Mouse (Mus musculus): ENCODE measurements around the gene Saal1. TPM values are rescaled to one million over a fixed set of nuclear protein-coding genes. Genes with fewer than 3 reads are reported as not detected.
A peak's percentile ranks its signal among the peaks of the same experiment; 100 is the strongest.
"Not testable (repeated sequence)": the region's sequence is repeated elsewhere in the genome, so short reads cannot be mapped to it uniquely, and the experiment has no call there.

The Saal1 gene
- total RNA-seq, 2 experiments from 2014 or later, result 8.1 to 8.2 TPM

- no peak for DNase-seq (ENCODE audit: low spot score in 2 of 2)
Observed at GRCm38 (mm10) chr7:46700521-46701025, 9.9 kb downstream of the Saal1 start.

- DNase-seq (ENCODE audit: low spot score in 2 of 2), result no peak
Observed at GRCm38 (mm10) chr7:46696754-46697153, 13.7 kb downstream of the Saal1 start.

- no peak for DNase-seq (ENCODE audit: low spot score in 2 of 2)
Observed at GRCm38 (mm10) chr7:46686827-46687226, 23.7 kb downstream of the Saal1 start.

- DNase-seq (ENCODE audit: low spot score in 2 of 2), result no peak
Observed at GRCm38 (mm10) chr7:46680732-46681131, 29.7 kb downstream of the Saal1 start.

- not testable (repeated sequence) for DNase-seq (ENCODE audit: low spot score in 2 of 2)
Observed at GRCm38 (mm10) chr7:46679044-46679443, 31.4 kb downstream of the Saal1 start.

GRCm38 (mm10) chr7:46678417-46678816 lies 32.1 kb downstream of the Saal1 start:
- no peak for DNase-seq (ENCODE audit: low spot score in 2 of 2)

- no peak for DNase-seq (ENCODE audit: low spot score in 2 of 2)
Observed at GRCm38 (mm10) chr7:46676808-46677360, 33.6 kb downstream of the Saal1 start.

GRCm38 (mm10) chr7:46675886-46676285 lies 34.6 kb downstream of the Saal1 start:
- DNase-seq (ENCODE audit: low spot score in 2 of 2), result no peak

- DNase-seq (ENCODE audit: low spot score in 2 of 2), result no peak
Observed at GRCm38 (mm10) chr7:46675061-46675460, 35.4 kb downstream of the Saal1 start.

- no peak for DNase-seq (ENCODE audit: low spot score in 2 of 2)
Observed at GRCm38 (mm10) chr7:46672160-46672672, 38.3 kb downstream of the Saal1 start, which contains the start of gene Tph1. Gene Tph1 (minus strand): TSS chr7:46672537.

- DNase-seq (ENCODE audit: low spot score in 2 of 2), result no peak
Observed at GRCm38 (mm10) chr7:46667256-46667655, 43.2 kb downstream of the Saal1 start.

GRCm38 (mm10) chr7:46665236-46665635 lies 45.2 kb downstream of the Saal1 start:
- DNase-seq (ENCODE audit: low spot score in 2 of 2), result peak in 1 of 2 experiments; percentile 31

GRCm38 (mm10) chr7:46661591-46662090 lies 48.8 kb downstream of the Saal1 start:
- DNase-seq (ENCODE audit: low spot score in 2 of 2), result no peak

GRCm38 (mm10) chr7:46652279-46652678 lies 58.2 kb downstream of the Saal1 start:
- no peak for DNase-seq (ENCODE audit: low spot score in 2 of 2)

- DNase-seq (ENCODE audit: low spot score in 2 of 2), result not testable (repeated sequence)
Observed at GRCm38 (mm10) chr7:46650231-46650630, 60.2 kb downstream of the Saal1 start.

- DNase-seq (ENCODE audit: low spot score in 2 of 2), result no peak
Observed at GRCm38 (mm10) chr7:46648431-46649140, 61.9 kb downstream of the Saal1 start.

GRCm38 (mm10) chr7:46643172-46643571 lies 67.3 kb downstream of the Saal1 start:
- DNase-seq (ENCODE audit: low spot score in 2 of 2), result peak; percentile 51 to 59

GRCm38 (mm10) chr7:46640062-46640461 lies 70.4 kb downstream of the Saal1 start:
- DNase-seq (ENCODE audit: low spot score in 2 of 2), result no peak

- DNase-seq (ENCODE audit: low spot score in 2 of 2), result peak; percentile 82 to 94
Observed at GRCm38 (mm10) chr7:46639692-46640031, 70.8 kb downstream of the Saal1 start, which contains the start of gene Sergef. Gene Sergef (minus strand): TSS chr7:46639807.

GRCm38 (mm10) chr7:46638889-46639691 lies 71.4 kb downstream of the Saal1 start:
- peak in 1 of 2 experiments; percentile 41 for DNase-seq (ENCODE audit: low spot score in 2 of 2)
